Mouse (Mus musculus) embryonic fibroblast, embryonic 13.5 days (primary cell): ENCODE data around the gene Klrg1.

Experiments used
- CTCF ChIP-seq: IDR thresholded peaks from 2 replicates; pipeline ENCODE4 v1.5.1; 2011; ENCODE audit warnings: mild to moderate bottlenecking, control low read depth, low read length, moderate library complexity, borderline replicate concordance; ENCODE audit not compliant: insufficient read depth
- POLR2A ChIP-seq: IDR thresholded peaks from 2 replicates; pipeline ENCODE4 v1.6.1; 2011; ENCODE audit warnings: low read depth, mild to moderate bottlenecking, control low read depth, low read length, moderate library complexity

- TF ChIP-seq CTCF (no peak), POLR2A (no peak)
These were observed 10.4 kb upstream of the Klrg1 start for GRCm38 (mm10) chr6:122293121-122293520.
